Mouse (Mus musculus) liver, embryonic 14.5 days (tissue): Measurements from ENCODE around the gene Cmas.

Experiments
- CTCF ChIP-seq: IDR thresholded peaks from 2 replicates; pipeline ENCODE4 v1.5.1; 2016; ENCODE audit warnings: antibody characterized with exemption, low read depth, control low read depth
- EP300 ChIP-seq: IDR thresholded peaks from 2 replicates; pipeline ENCODE4 v1.6.1; 2016; ENCODE audit warnings: antibody characterized with exemption, low read depth

DNA sequence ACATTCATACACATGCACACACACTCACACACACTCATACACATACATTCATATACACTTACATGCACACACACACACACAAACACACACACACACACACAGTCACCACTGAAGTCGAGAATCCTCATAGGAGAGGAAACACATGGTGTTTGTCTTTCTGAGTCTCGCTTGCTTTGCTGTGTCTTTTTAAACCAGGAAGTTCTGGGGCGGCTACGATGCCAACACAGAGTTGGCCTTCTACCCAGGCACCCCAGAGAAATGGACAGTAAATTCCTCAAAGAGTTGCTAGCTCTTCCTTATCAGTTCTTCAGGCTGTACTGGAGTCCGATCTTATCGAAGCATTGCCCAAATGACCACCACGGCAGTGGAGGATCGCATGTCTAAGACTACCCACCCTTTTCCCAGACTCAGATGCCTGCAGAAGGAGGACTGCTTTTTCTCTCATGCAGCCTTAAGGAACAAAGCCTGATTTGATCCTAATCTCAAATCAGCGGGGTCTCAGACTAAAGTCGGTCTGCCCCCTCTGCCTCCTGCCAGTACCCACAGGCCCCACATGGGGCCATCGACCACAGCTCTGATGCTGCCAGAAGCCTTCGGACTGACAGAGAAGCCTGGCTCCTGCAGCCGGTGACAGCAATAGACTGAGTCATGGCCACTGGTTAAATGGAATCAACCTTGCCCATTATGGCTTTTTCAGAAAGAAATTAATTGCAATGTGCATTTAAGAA lies 35.9 kb downstream of the Cmas start:
- TF ChIP-seq CTCF (no peak), EP300 (no peak)
